Mouse (Mus musculus) ES-E14 (cell line): ENCODE measurements around the gene Camk2n1. TPM values are rescaled to one million over a fixed set of nuclear protein-coding genes. Genes with fewer than 3 reads are reported as not detected.

ENCODE experiments used
- DNase-seq: peaks from one replicate; pipeline ENCODE4 v3.0.0-alpha.2; 2013; ENCODE audit warnings: low read depth, low spot score
- H3K27ac ChIP-seq: 2 replicates; pipeline ENCODE4 v1.5.1; 2012; ENCODE audit warnings: low read depth, mild to moderate bottlenecking, low read length, moderate library complexity, mixed read lengths; ENCODE audit not compliant: poor library complexity, insufficient read depth, severe bottlenecking
- H3K36me3 ChIP-seq: 2 replicates; pipeline ENCODE4 v1.6.1; 2012; ENCODE audit warnings: mild to moderate bottlenecking, low read length, moderate library complexity, mixed read lengths; ENCODE audit not compliant: control insufficient read depth, poor library complexity, insufficient read depth, severe bottlenecking
- H3K4me1 ChIP-seq, 2 experiments: fragments of 150-350 bp in 1 of 2; sonication (generic) in 1 of 2; 2 replicates each; pipeline ENCODE4 v1.6.1; 2012; ENCODE audit warnings: low read length in 2 of 2, mild to moderate bottlenecking in 1 of 2, mixed read lengths in 1 of 2; ENCODE audit not compliant: control insufficient read depth in 2 of 2, insufficient read depth in 2 of 2, poor library complexity in 1 of 2
- H3K4me3 ChIP-seq, 2 experiments: fragments of 150-350 bp in 1 of 2; sonication (generic) in 1 of 2; 2 replicates each; pipeline ENCODE4 v1.5.1; 2012; ENCODE audit warnings: low read length in 2 of 2, low read depth in 1 of 2, mild to moderate bottlenecking in 1 of 2, mixed read lengths in 1 of 2; ENCODE audit not compliant: insufficient read depth in 1 of 2, poor library complexity in 1 of 2, severe bottlenecking in 1 of 2
- H3K9ac ChIP-seq: 2 replicates; pipeline ENCODE4 v1.6.1; 2012; ENCODE audit warnings: low read depth, mild to moderate bottlenecking, low read length, mixed read lengths; ENCODE audit not compliant: poor library complexity, insufficient read depth, severe bottlenecking
- H3K9me3 ChIP-seq: fragments of 150-350 bp; sonication (generic); 2 replicates; pipeline ENCODE4 v1.6.1; 2012; ENCODE audit warnings: low read depth, mild to moderate bottlenecking, low read length; ENCODE audit not compliant: control insufficient read depth, insufficient read depth
- CHD2 ChIP-seq: IDR thresholded peaks from 2 replicates; pipeline ENCODE4 v1.6.1; 2014; ENCODE audit warnings: mild to moderate bottlenecking, low read depth, low read length, inconsistent platforms
- HCFC1 ChIP-seq: IDR thresholded peaks from 2 replicates; pipeline ENCODE4 v1.6.1; 2012; ENCODE audit warnings: low read length, inconsistent platforms, borderline replicate concordance; ENCODE audit not compliant: insufficient read depth
- MAFK ChIP-seq: IDR thresholded peaks from 2 replicates; pipeline ENCODE4 v1.6.1; 2014; ENCODE audit warnings: mild to moderate bottlenecking, low read depth, low read length, inconsistent platforms; ENCODE audit not compliant: insufficient read depth
- ZC3H11A ChIP-seq: IDR thresholded peaks from 2 replicates; pipeline ENCODE4 v1.6.1; 2012; ENCODE audit warnings: low read depth, mild to moderate bottlenecking, inconsistent platforms, low read length, borderline replicate concordance
- ZNF384 ChIP-seq: IDR thresholded peaks from 2 replicates; pipeline ENCODE4 v1.6.1; 2012; ENCODE audit warnings: low read depth, low read length, inconsistent platforms
- in situ Hi-C, 2 experiments: fragments of 600-800 bp; cut with MboI; formaldehyde crosslinking; loops; one replicate each; pipeline ENCODE4 v1.15.1; 2025; ENCODE audit warnings: low sequenced_read_pairs in 2 of 2, inconsistent platforms in 1 of 2; ENCODE audit not compliant: unreplicated experiment in 2 of 2
- total RNA-seq: library from RNA; depleted of rRNA; stranded (reverse); fragments of 300-350 nt; gene quantifications from 2 replicates; pipeline ENCODE4 v1.2.3, GENCODE M21; 2012

Camk2n1 gene
- total RNA-seq, 1 experiment, result 1.4 TPM

DNA sequence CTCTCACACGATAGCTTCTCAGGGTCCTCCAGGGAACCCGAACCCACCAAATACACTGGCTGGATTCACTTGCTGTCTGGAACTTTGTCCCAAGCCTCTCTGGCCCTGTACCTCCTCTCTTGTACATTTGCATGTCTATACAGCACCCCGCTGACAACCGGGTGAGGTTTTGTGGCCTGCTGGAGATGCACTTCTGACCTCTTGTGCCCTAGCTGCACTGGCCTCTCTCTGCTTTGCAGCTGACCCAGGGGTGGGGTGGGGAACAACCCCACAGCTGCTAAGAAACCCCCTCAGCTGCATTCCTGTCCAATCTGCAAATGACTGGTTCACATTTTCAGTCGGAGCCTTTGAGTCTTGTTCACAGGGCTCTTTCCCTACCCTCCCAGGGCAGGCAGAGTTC lies 9.2 kb upstream of the Camk2n1 start:
- Histone ChIP-seq H3K27ac (peak overlapping the region; percentile 86), H3K4me3 (no peak overlapping the region; a peak in 1 of 4 replicates), H3K4me1 (peaks cover 13 to 55% of the 10 kb centered on the region in 2 experiments), H3K9ac (peak overlapping the region; percentile 54), H3K9me3 (no peaks in the 10 kb centered on the region), H3K36me3 (peaks cover 16% of the 10 kb centered on the region)
- in situ Hi-C loops, result loop anchor here in 1 of 2 experiments (10.0 kb wide), 3 partner anchors 110 to 410 kb away; no protein-coding TSS in a partner anchor
- TF ChIP-seq CHD2 (no peak), ZC3H11A (no peak)
- DNase-seq, result no peak

DNA sequence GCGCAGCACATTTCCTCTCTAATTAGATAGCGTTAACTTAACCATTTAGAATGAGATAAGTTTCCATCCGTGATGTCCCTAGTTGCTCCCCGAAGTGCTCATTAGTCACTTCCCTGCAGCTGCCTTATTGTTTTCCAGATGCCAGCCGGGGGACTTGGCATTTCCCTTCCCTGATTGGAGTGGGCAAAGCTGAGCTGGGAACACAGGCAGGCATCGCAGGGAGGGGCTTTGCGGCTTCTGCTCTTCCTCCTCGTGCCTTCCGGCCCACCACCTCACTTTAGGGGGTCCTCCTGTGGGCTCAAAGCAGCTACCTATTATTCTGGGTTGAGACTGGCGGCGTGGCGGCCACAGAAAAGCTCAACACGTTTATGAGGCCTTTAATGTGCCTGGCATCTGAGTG lies 7.1 kb upstream of the Camk2n1 start:
- no peak for DNase-seq

DNA sequence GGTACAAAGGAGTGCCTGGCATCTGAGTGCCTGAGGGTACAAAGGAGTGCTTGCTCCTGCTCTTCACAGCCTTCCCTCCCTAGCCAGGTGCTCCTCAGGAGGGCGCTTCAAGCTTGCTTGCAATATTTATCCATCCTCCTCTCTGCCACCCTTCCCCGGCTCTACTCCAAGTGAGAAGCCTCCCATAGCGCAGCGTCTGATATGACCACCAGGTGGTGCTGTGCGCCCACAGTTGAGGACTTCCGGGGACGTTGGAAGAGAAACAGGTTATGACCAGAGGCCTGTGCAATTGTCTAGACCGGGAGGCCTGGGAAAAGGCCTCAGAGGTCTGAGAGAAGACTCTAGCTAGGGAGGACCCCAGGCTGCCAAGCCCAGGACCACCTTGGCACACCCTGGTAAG lies 6.7 kb upstream of the Camk2n1 start:
- TF ChIP-seq CHD2 (no peak), MAFK (no peak), ZNF384 (no peak), ZC3H11A (peak; percentile 99), HCFC1 (no peak)
- H3K4me3 ChIP-seq, result no peak overlapping the region
- H3K9ac ChIP-seq, result no peak overlapping the region; the same call in 1 of the 2 replicates
- in situ Hi-C loops, result loop anchor here in 1 of 2 experiments (10.0 kb wide), 3 partner anchors 107 to 407 kb away; no protein-coding TSS in a partner anchor
- H3K27ac ChIP-seq, result no peak overlapping the region; the same call in 1 of the 2 replicates
- H3K9me3 ChIP-seq, result no peaks in the 10 kb centered on the region
- peaks cover 20 to 56% of the 10 kb centered on the region in 2 experiments for H3K4me1 ChIP-seq
- DNase-seq, result no peak
- no peaks in the 10 kb centered on the region for H3K36me3 ChIP-seq

More for the DNA sequence above, 7.1 kb upstream of the Camk2n1 start:
- in situ Hi-C loops, result loop anchor here in 1 of 2 experiments (10.0 kb wide), 3 partner anchors 108 to 408 kb away; no protein-coding TSS in a partner anchor
- TF ChIP-seq MAFK (no peak), ZNF384 (no peak), ZC3H11A (no peak), HCFC1 (no peak), CHD2 (no peak)
- H3K4me1 ChIP-seq, result peaks cover 20 to 56% of the 10 kb centered on the region in 2 experiments
- no peaks in the 10 kb centered on the region for H3K9me3 ChIP-seq
- H3K36me3 ChIP-seq, result no peaks in the 10 kb centered on the region
- no peak overlapping the region for H3K9ac ChIP-seq
- no peak overlapping the region for H3K4me3 ChIP-seq
- H3K27ac ChIP-seq, result no peak overlapping the region

DNA sequence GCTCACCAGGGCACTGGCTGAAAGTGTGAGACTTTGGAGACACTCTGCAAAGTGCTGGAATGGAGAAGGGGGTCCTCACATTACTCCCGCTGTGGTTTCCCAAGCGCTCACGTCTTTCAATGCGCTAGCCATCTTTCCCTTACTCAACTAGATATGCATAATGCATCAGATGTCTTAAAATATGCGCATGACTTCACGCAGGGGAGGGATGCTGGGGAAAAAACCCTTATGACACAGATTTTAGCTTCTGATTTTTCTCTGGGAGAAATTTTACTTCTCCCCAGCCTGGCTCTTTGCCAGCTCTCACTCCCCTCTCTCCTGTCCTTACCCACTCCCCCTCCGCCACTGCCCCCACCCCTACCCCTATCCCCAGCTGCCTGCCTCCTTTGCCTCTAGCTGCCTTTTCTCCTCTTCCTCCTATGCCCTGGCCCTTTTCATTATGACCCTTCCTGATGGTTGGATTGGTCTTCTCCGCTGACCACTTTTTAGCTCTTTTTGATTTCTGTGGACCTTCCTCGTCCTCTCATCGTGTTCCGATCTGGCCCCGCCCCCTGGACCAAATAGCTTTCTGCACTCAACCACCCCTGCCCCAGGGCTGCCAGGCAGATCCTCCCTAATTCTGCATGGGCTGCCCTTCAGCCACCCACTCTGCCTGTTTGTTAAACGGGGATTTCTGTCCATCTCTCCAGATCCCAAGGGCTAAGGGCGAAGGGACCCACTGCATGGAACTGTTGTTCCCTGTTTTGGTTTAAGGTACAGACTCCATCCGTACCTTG lies 6.1 kb upstream of the Camk2n1 start:
- Histone ChIP-seq H3K27ac (no peak overlapping the region; the same call in 1 of the 2 replicates), H3K4me3 (no peak overlapping the region), H3K4me1 (peaks cover 20 to 61% of the 10 kb centered on the region in 2 experiments)

More for the DNA sequence above, 6.1 kb upstream of the Camk2n1 start:
- Histone ChIP-seq H3K36me3 (no peaks in the 10 kb centered on the region), H3K9me3 (no peaks in the 10 kb centered on the region), H3K9ac (no peak overlapping the region; the same call in 1 of the 2 replicates)
- TF ChIP-seq ZNF384 (no peak), CHD2 (no peak), ZC3H11A (no peak), MAFK (no peak), HCFC1 (no peak)
- DNase-seq, result no peak
- in situ Hi-C loops, result loop anchor here in 1 of 2 experiments (10.0 kb wide), 3 partner anchors 107 to 407 kb away; no protein-coding TSS in a partner anchor
